Mouse (Mus musculus) intestine, postnatal 0 days (tissue): ENCODE results near the gene Lgi1. TPM values are rescaled to one million over a fixed set of nuclear protein-coding genes. Genes with fewer than 3 reads are reported as not detected.

Experiments used
- ATAC-seq: fragments of 200-750 bp; cut with Nextera tagmentation; 2 replicates; pipeline ENCODE4 v1.8.0; 2017; ENCODE audit warnings: mild to moderate bottlenecking, moderate TSS enrichment, moderate library complexity
- H3K27ac ChIP-seq: fragments of 300-500 bp; sonication (generic); 2 replicates; pipeline ENCODE4 v1.5.1; 2014; ENCODE audit warnings: mild to moderate bottlenecking, low read depth, low read length, moderate library complexity
- H3K27me3 ChIP-seq: fragments of 300-500 bp; sonication (generic); replicated peaks from 2 replicates; pipeline ENCODE4 v1.6.1; 2014; ENCODE audit warnings: low read length, mixed read lengths; ENCODE audit not compliant: control insufficient read depth, insufficient read depth
- H3K36me3 ChIP-seq: fragments of 300-500 bp; sonication (generic); 2 replicates; pipeline ENCODE4 v1.6.1; 2014; ENCODE audit warnings: mild to moderate bottlenecking, moderate library complexity; ENCODE audit not compliant: control insufficient read depth, insufficient read depth
- H3K4me1 ChIP-seq: fragments of 300-500 bp; sonication (generic); replicated peaks from 2 replicates; pipeline ENCODE4 v1.6.1; 2014; ENCODE audit warnings: antibody characterized with exemption, low read length, mixed read lengths; ENCODE audit not compliant: control insufficient read depth, insufficient read depth
- H3K4me2 ChIP-seq: fragments of 300-500 bp; sonication (generic); replicated peaks from 2 replicates; pipeline ENCODE4 v1.6.1; 2014; ENCODE audit warnings: low read depth, mild to moderate bottlenecking, moderate library complexity
- H3K4me3 ChIP-seq: fragments of 300-500 bp; sonication (generic); 2 replicates; pipeline ENCODE4 v1.5.1; 2014; ENCODE audit warnings: low read depth, low read length
- H3K9ac ChIP-seq: fragments of 300-500 bp; sonication (generic); 2 replicates; pipeline ENCODE4 v1.6.1; 2014; ENCODE audit warnings: mild to moderate bottlenecking, low read depth, low read length
- H3K9me3 ChIP-seq: fragments of 300-500 bp; sonication (generic); 2 replicates; pipeline ENCODE4 v1.6.1; 2016; ENCODE audit warnings: mixed run types; ENCODE audit not compliant: control insufficient read depth
- CTCF ChIP-seq: sonication (generic); IDR thresholded peaks from 2 replicates; pipeline ENCODE4 v1.5.1; 2016; ENCODE audit warnings: low read depth, mild to moderate bottlenecking, control low read depth, antibody characterized with exemption, moderate library complexity
- WGBS: fragments of 180-500 bp; shearing (Covaris S2); extraction: QIAGEN DNeasy Blood & Tissue Kit; methylation state at CpG from one replicate; pipeline ENCODE4 v1.1.7; 2014; 5-methylcytosine and 5-hydroxymethylcytosine counted together
- polyA plus RNA-seq: library from polyadenylated mRNA; unstranded; fragments of >200 nt; fragmentation: Nextera tagmentation; extraction: Ambion mirVana; gene quantifications from 2 replicates; pipeline ENCODE4 v1.2.1, GENCODE M21; 2015

The Lgi1 gene
- polyA plus RNA-seq, 1 experiment from 2014 or later, result 0.91 TPM

DNA sequence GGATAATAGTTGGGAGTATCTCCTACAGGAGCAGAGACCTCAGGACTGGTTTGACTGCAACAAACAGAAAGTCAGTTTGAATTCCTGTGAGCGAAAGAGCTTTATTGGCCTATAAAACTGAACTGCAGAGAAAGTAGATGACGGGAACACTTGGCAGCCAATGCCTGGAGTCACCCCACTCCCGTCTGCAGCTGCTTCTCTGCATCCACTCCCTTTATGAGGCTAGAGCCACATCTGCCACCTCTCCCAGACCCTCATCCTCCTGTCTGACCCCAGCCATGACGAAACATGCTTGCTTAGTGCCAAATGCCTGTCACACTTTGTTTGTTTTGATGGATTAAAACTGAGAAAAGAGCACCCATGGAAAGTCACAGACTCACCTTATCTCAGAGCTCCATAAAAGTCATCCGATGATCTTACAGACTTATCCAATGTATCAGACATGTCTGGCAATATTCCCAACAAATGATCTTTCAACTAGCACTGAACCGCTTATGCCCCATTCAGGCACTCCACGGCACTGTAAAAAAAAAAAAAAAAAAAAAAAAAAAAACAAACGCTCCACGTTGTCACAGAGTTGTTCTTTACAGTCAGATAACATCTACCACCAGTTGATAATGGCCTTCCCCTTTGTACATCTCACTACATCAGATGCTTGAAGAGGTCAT lies 93.8 kb downstream of the Lgi1 start:
- Histone ChIP-seq H3K4me3 (no peak overlapping the region), H3K4me1 (no peaks in the 10 kb centered on the region), H3K36me3 (no peaks in the 10 kb centered on the region), H3K4me2 (no peak overlapping the region; the same call in 1 of the 2 replicates), H3K27me3 (no peaks in the 10 kb centered on the region), H3K9me3 (no peaks in the 10 kb centered on the region), H3K27ac (no peak overlapping the region), H3K9ac (no peak overlapping the region)
- WGBS, result 24% methylated on average over 9 of the region's 9 CpGs
- peak; percentile 78 for ATAC-seq
- no peak for TF ChIP-seq CTCF

DNA sequence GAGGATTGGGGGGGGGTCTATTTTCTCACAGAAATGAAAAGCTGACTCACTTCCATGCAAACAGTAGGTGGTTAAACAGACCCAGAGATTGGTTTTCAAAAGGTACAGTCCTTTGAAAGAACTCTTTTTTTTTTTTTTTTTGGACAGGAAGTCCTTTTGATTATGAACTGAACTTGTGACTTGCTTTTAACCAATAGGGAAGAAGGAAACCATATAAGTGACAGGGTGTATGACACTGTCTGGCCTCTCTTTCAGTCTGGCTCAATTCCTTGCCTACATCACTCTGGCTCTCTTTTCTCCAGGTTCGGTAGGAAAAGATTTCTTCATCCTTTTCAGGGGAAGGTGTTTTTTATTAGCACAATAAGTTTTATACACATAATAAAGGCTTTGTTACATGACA lies 95.0 kb downstream of the Lgi1 start:
- H3K9me3 ChIP-seq, result no peaks in the 10 kb centered on the region
- no peaks in the 10 kb centered on the region for H3K4me1 ChIP-seq
- 86% methylated on average over 1 of the region's 1 CpGs for WGBS
- TF ChIP-seq CTCF, result no peak
- H3K27me3 ChIP-seq, result no peaks in the 10 kb centered on the region
- no peak for ATAC-seq
- H3K36me3 ChIP-seq, result no peaks in the 10 kb centered on the region
- H3K4me2 ChIP-seq, result no peak overlapping the region
- H3K9ac ChIP-seq, result no peak overlapping the region
- H3K27ac ChIP-seq, result no peak overlapping the region
- no peak overlapping the region for H3K4me3 ChIP-seq

Other genes starting within 250 kb of the Lgi1 start
- gene Myof, start 221.0 kb upstream of the Lgi1 start, polyA plus RNA-seq, result 5.9 and 6.6 TPM in 2 replicates
- gene Cep55, start 209.5 kb upstream of the Lgi1 start, polyA plus RNA-seq, result 7.1 and 8.2 TPM in 2 replicates
- 4.7 and 5.3 TPM in 2 replicates for gene Ffar4, start 167.5 kb upstream of the Lgi1 start, polyA plus RNA-seq
- 15.7 and 16.8 TPM in 2 replicates for gene Rbp4, start 139.3 kb upstream of the Lgi1 start, polyA plus RNA-seq
- 0.25 and 0.60 TPM in 2 replicates for gene Pde6c, start 131.8 kb upstream of the Lgi1 start, polyA plus RNA-seq
- gene Fra10ac1, start 40.4 kb upstream of the Lgi1 start, polyA plus RNA-seq, result 18.1 and 19.0 TPM in 2 replicates
- 7.2 and 7.8 TPM in 2 replicates for gene Slc35g1, start 131.4 kb downstream of the Lgi1 start, polyA plus RNA-seq
- 2.9 and 3.1 TPM in 2 replicates for gene Plce1, start 216.6 kb downstream of the Lgi1 start, polyA plus RNA-seq